Mouse (Mus musculus) megakaryocyte, embryonic 14.5 days (primary cell): ENCODE results near the gene Gsg1.

Experiments
- FLI1 ChIP-seq: IDR thresholded peaks from 2 replicates; pipeline ENCODE4 v1.6.1; 2012; ENCODE audit warnings: low read length, inconsistent platforms, mixed read lengths
- GATA1 ChIP-seq: IDR thresholded peaks from 3 replicates; pipeline ENCODE4 v1.6.1; 2012; ENCODE audit warnings: mixed read lengths, low read length, inconsistent platforms, borderline replicate concordance

DNA sequence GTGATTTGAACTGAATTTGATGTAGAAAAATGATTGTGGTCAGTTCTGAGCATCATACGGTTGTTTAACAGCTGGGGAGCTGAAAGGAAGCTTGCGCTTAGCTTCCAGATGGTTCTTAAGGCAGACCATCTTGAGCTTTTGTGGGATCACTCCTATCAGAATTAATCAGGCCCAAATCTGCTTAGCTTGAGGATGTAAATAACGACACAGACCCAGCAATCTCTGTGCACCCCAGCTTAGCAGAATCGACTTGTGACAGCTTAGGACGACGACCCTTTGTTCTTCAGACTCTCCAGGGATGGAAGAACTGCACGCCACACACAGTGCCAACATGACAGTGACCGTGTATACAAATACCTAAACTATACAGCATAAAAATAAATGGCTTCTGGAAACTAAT is 8.6 kb downstream of the Gsg1 start:
- no peak for TF ChIP-seq GATA1
- no peak for TF ChIP-seq FLI1
